Mouse (Mus musculus) spleen, postnatal 0 days (tissue): Measurements from ENCODE around the gene Qpct. TPM values are rescaled to one million over a fixed set of nuclear protein-coding genes. Genes with fewer than 3 reads are reported as not detected.

Experiments
- polyA plus RNA-seq: library from polyadenylated mRNA; unstranded; fragments of >200 nt; fragmentation: Nextera tagmentation; extraction: Ambion mirVana; gene quantifications from 2 replicates; pipeline ENCODE4 v1.2.1, GENCODE M21; 2015

The Qpct gene
- 2.8 and 3.6 TPM in 2 replicates for polyA plus RNA-seq

GRCm38 (mm10) chr17:79051606-79052005, at the start of gene Qpct:
Gene Qpct, plus strand, starts transcription at chr17:79051906.

GRCm38 (mm10) chr17:79020208-79020983, 31.3 kb upstream of the Qpct start, which contains the start of gene Prkd3:
Gene Prkd3, minus strand, starts transcription at chr17:79020816.

Other genes starting within 250 kb of the Qpct start
- 3.8 TPM in 2 replicates for gene Heatr5b, start 216.5 kb upstream of the Qpct start, polyA plus RNA-seq
- 25.7 and 28.7 TPM in 2 replicates for gene Gpatch11, start 216.3 kb upstream of the Qpct start, polyA plus RNA-seq
- gene Eif2ak2, start 169.3 kb upstream of the Qpct start, polyA plus RNA-seq: 18.3 and 22.7 TPM in 2 replicates
- 0.17 and 0.53 TPM in 2 replicates for gene Sult6b1, start 144.9 kb upstream of the Qpct start, polyA plus RNA-seq
- gene Cebpzos, start 135.4 kb upstream of the Qpct start, polyA plus RNA-seq: 57.0 and 58.1 TPM in 2 replicates
- gene Cebpz, start 114.8 kb upstream of the Qpct start, polyA plus RNA-seq: 51.9 and 53.6 TPM in 2 replicates
- gene Ndufaf7, start 114.8 kb upstream of the Qpct start, polyA plus RNA-seq: 27.4 and 29.3 TPM in 2 replicates
- 9.3 and 12.3 TPM in 2 replicates for gene Prkd3, start 31.1 kb upstream of the Qpct start, polyA plus RNA-seq